Mouse (Mus musculus) cerebellum, adult 8-10 months (tissue): ENCODE measurements at regions not wholly inside any gene's neighbourhood (a gene's known extent, or its start where the extent isn't known, plus 50 kb on each side); places are given as distances from the start of the nearest gene placed in this dataset.

Experiments used
- DNase-seq: peaks from one replicate; pipeline ENCODE4 v3.0.0; 2022

DNA sequence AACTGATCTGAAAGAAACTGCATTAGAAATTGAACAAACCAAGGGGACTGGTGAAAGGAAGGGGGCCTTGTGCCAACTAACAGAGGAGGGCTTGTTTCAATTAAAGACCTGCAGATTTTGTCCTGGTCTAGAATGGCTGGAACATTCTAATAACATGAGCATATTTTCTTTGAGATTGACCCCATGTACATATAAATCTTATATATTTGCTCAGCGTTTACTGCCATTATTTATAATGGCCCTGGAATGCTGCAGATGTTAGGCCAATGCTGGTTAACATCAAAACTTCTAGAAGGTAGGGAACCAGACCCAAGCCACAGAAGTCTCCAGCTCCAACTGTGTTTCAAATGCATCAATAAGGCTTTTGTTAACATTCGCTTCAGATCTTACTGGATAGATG is 326.4 kb downstream of the Tns1 start:
- DNase-seq, result no peak

- no peak for DNase-seq
Measured at GRCm38 (mm10) chr1:73797413-73797812, 326.8 kb downstream of the Tns1 start.

DNA sequence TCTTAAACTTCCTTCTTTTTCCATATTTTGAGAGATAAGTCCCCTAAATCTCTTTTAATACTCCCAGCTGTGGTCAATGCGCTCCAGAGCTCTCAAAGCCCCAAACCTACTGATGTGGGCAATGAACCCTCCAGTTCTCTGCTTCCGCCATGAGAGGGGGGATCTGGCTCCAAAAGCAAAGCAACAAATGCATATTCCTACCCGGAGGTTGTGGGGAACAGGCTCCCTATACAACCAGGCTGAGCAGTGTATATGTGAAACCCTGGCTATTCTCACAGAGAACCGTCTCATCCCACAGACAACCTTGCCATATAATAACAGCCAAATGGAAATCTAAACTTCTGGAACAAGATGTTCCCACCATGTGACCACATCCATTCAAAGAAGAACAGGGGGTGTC is 330.4 kb downstream of the Tns1 start:
- DNase-seq, result no peak

DNA sequence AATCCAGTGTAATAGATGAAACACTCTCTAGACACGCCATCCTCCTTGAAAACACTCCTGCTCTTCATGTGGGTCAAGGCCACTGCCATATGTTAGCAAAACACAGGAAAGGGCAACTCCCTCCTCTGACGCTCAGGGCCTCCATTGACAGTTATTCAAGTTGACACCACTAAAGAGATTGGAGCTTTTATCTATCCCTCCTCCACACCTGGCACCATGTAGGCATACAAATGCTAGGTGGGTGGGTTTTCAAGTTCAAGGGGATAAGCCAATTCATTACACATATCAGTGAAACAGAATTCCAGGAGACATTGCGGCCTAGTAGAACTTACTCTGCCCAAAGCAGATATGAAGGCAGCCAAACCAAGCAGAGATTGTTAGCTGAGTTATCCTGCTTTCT is 331.0 kb downstream of the Tns1 start:
- DNase-seq, result no peak

- no peak for DNase-seq
Measured at GRCm38 (mm10) chr1:73792311-73792710, 331.9 kb downstream of the Tns1 start.

DNA sequence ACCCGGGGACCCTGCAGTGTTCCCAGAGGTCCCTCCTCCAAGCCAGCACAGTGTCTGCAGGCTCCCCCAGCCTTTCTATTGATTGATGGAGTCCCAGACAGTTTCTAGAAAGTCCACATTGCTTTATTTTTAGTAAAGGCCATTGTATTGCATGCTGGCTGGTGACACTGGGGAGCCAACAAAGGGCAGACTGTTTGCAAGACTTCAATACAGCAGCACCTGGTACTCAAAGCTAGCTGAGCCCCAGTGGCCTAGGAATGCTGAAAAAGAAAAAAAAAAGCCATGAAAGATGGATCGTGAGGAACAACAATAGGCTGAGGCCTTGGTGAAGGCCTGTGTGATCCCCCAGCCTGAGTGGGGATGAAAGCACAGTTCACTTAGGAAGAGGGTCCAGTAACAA is 336.6 kb downstream of the Tns1 start:
- no peak for DNase-seq

GRCm38 (mm10) chr1:73787224-73787623 is 337.0 kb downstream of the Tns1 start:
- DNase-seq, result no peak

DNA sequence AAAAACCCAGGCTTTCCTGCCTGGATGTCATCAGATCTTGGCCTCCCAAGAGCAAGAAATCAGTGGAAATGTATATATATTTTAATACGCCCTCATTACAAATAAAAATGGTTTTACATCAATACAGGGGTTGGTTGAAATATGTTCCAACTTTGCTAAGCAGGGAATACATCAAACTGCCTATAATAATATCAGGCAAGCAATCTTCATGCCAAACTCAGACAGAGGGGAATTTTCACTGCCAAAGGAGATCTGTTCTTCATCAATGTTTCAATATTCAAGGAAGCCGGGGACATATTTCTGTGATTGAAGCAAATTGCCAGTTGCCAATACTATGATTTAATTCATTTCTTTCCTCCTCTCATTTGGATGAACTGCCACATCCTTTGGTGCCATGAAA is 340.9 kb downstream of the Tns1 start:
- no peak for DNase-seq

DNA sequence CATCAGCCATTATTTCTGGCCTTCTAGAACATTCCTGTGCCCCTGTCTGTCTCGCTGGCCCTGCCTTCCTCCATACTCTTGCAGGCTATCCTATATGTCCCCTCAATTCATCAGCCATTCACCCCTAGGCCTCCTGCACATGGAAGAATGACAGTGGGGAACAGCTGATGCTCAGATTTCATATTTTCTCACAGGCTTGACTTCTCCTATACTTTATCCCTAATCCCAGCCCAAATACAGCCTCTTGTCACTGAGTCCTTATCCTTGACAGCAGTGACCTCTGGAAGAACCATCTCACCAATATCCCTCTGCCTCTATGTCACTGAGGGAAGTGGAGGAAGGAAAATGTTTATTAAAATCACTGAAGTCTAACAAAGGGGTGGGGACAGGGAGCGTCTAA is 341.4 kb downstream of the Tns1 start:
- DNase-seq, result no peak

DNA sequence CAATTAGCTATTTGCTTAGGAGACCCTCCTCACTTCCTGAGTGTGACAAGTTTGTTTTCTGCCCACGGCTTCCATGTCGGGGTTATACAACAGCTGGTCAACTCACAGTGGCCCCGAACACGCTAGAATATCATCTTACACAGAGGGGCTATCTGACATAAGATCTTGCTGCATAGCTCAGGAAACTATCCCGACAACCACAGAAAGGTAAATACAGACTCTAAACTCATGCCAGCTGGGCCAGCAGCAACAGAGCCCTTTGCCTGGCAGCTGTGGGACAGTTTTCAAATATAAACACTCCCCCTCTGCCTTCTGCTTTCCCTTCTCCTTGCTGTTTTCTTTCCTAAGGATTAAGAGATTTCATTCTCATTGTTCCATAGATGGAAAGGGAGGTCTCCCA is 352.5 kb downstream of the Tns1 start:
- no peak for DNase-seq

- peak; percentile 24 for DNase-seq
Measured at GRCm38 (mm10) chr1:73770631-73771030, 353.6 kb downstream of the Tns1 start.

DNA sequence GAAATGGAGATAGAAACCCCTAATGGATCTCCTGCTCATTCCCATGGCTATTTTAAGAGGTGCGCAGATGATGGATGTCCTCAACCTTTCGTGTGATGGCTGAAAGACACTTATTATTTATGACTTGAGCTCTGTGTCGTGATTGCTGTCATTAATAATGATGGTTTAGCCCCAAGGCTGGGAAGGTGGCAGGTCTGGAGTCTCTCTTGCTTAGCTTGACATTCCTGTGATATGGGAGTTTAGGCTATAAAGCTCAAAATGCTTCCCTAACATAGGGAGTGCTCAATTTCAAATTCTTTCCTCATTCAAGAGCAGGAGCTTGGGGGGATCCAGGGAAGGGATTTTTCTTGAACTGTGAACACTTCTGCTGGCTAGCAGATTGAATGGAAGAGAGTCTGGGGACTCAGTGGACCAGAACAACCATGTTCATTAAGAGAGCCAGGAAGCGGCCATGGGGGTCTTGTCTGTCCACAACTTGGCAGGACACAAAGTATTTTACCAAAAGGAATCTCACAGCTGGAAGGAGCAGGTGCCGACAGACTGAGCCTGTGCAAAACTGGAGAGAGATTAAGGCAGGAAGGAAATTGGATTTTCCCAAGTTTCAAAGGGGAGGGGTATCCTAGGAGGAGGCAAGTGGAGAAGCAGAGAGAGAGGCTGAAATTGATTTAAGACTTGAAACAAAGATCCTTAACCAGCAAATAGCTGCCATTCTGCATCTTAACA is 359.5 kb downstream of the Tns1 start:
- DNase-seq, result no peak

DNA sequence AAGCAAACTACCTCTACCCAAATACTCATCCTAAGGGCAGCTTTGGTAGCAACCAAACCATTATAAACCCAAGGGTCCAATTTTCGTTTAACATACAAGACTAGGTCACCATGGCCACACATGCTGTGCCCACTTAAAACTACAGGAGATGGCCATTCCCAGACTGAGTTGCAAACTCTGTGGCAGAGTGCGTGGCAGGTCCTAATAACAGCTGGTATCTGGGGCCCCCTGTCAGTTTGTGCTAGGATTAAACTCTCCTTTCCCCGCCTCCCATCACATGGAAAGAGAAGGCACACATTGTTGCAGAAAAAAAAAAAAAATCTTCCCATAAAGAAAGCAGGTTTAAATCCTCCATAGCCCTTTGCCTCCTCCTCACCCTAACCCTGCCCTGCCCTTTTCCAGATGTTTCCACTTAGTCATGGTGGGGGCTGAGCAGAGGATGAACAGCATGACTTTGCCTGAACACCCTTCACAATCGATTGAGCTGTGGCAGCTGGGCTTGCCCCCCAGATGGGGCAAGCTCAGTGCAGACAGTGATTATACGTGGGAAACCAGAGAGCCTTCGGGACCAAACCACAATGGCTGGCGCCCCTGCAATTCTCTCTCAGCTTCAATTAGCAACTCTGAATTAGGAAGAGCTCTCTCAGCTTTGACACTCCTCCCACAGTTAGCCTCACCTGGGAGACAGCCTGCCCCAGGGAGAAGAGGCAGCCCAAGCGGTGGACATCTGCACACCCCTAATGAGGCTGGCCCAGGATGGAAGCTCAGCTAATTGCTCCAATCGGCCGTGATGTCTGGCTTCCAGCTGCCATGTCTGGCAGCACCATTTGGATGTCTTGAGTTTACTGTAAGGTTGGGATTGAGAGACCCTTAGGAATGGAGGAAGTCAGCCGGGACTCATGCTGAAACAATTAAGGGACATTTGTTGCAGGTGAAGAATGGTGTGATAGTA is 365.9 kb downstream of the Tns1 start:
- DNase-seq, result no peak

DNA sequence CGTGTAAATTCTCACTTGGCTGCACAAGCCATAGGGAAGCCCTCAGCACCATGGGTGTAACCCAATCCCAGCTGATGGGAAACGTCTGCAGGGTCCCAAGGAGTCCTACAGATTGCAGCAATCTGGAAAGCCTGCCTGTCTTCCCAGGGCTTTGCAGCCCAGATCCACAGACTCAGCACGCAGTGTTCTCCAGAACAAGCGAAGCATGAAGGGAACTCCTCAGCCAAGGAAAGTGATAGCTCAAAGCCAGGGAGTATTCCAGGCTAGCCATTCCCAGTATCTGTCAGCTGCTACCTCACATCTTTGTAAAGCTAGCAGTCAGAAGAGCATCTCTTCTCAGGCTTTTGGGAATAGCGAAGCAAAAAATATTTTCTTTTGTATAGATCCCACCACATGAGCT is 368.5 kb downstream of the Tns1 start:
- DNase-seq, result no peak

GRCm38 (mm10) chr1:73754928-73755327 is 369.3 kb downstream of the Tns1 start:
- DNase-seq, result no peak

DNA sequence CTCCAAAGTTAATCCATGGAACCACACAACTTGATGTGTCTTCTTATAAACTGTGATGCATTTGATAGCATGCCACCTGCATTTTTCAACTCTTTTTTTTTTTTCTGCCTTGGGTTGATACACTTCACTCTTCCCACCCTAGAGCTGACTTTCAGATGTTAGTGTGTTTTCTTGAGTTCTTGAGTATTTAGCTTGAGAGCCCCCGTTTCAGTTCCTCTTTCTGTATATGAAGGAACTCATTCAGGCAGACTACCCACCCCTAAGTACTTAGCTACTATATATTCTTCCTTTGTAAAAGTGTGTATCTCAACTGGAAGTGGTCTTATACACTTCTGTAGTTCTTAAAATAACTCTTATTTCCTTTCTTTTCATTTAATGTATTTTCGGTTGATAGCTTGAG is 371.1 kb downstream of the Tns1 start:
- DNase-seq, result no peak

DNA sequence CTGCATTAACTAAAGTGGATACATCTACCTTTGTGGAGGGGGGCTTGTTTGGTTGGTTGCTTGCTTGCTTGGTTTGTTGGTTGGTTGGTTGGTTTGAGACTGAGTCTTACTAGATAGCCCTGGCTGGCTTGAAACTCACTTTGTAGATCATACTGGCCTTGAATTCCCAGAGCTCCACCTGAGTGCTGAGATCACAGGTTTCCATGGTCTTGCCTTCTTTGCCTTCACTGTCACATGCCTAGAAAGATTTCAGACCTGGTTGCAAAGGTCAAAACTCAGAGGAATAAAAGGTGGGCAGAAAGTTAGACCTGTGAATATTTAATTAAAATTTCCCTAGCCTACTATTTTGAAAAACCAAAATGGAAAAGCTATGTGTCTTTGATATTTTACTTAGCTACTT is 375.5 kb downstream of the Tns1 start:
- DNase-seq, result no peak

DNA sequence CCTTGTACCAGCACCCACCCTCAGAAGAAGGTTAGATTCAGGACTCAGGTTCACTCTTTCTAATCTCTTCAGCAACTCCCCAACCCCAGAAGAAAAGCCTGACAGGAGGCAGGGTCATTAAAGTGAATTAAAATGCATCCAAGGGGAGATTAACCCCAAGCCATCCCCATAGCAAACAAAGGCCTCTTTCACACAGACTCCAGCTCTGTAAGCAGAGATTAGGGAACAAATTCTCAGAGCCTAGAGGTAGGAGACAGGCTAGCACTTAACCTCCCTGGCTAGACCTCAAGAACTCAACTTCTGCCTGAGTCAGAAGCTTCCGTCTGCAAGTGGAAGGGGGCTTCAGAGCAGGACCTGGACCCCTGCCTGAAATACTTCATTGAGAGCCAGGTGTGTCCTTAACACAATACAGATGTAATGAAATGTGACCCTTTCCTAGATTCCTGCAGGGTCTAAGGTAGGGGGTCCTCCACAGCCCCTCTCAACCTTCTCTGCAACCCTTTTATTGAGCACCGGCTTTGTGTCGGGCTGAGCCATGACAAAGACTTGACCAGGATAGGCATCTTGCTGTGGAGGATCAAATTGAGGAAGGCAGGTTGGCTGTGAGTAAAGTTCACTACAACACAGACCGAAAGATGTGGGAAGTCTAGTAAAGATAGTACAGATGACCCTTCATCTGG is 379.6 kb downstream of the Tns1 start:
- DNase-seq, result no peak

GRCm38 (mm10) chr1:73743737-73744554 is 380.3 kb downstream of the Tns1 start:
- DNase-seq, result no peak

DNA sequence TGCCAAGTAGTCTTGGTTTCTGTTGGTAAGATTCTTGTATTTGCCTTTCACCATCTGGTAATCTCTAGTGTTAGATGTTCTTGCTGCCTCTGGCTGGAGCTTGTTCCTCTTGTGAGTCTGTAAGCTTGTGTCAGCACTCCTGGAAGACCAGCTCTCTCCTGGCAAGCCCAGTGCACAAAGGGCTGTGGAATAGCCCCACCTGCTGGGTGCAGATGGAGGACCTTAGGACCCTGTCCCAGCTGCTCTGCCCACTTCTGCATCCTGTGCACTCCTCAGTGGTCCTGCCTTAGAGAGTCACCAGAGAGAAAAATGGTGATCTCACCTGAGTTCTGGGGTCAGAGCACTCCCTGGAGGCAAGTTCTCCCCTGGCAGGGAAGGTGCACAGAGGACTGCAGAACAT is 387.2 kb downstream of the Tns1 start:
- DNase-seq, result no peak

DNA sequence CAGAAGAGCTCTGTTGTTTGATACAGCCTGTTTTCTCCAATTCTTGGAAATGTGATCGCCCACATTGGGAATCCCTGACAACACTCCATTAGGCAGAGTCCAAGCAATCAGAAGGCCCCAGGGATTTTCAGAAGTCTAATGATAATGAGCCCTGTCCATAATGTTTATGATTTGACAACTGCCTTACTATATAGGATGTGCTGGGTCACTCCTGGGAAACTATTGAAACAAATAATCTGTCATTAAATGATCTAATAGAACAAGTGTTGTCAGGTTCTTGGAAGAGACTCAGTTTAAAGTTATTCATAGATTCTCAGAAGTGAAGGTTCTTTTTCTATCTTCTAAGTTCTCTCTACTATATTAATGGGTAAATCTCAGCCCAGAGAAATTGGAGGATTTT is 395.9 kb downstream of the Tns1 start:
- no peak for DNase-seq

DNA sequence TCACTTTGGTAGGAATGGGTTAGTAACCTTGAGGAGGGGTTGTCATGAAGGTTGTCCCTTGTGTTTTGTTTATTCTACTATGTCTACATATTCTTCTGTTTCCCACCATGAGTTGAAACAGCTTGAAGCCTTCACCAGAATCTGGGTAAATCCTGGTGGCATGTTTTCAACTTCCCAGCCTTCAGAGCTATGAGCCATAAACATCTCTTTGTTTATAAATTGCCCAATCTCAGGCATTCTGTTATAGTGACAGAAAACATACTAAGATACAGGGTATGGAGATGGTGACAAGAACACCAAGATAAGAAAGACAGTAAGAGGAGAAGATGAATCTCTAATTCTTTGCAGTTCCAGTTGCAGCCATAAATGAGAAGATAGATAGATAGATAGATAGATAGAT is 396.5 kb downstream of the Tns1 start:
- DNase-seq, result no peak

GRCm38 (mm10) chr1:73726658-73727057 is 397.6 kb downstream of the Tns1 start:
- peak; percentile 60 for DNase-seq
